Comparison of ENCODE assay signal across 20 mouse cellular contexts in the genomic region with DNA sequence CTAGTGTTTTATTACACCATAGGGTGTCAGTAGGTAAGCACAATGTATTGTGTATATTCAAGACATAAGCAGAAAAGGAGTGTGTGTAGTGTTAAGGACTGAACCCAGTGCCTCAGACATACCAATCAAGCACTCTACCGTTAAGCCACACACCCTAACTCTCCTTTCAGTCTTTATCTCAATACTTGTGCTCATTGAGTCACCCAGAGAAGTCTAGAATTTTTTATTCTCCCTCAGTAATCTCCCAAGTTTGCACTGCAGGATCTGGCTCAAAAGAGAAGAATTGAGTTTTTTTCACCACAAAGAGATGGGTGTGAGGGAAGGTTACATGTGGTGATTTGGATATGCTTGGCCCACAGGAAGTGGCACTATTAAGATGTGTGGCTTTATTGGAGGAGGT.
"Had no signal": no experiment of that assay in that cellular context is flagged by ENCODE, and none has a peak within 500 bp of the region (broad histone marks: within the 10 kb centered on the region; RNA-seq: fewer than 3 reads in every experiment).

No protein-coding gene starts in this region.

- H3K9me3 ChIP-seq: liver, embryonic 15.5 days; lung, embryonic 15.5 days; megakaryocyte, embryonic 14.5 days; midbrain, embryonic 10.5 days; midbrain, embryonic 12.5 days; neural tube, embryonic 13.5 days; neural tube, embryonic 15.5 days; stomach, embryonic 15.5 days had no signal

- H3K27ac ChIP-seq: liver, embryonic 15.5 days; lung, embryonic 15.5 days; macrophage; midbrain, embryonic 10.5 days; midbrain, embryonic 12.5 days; neural tube, embryonic 13.5 days; neural tube, embryonic 15.5 days; stomach, embryonic 15.5 days; stomach, postnatal 0 days had no signal

- H3K27me3 ChIP-seq: liver, embryonic 15.5 days; lung, embryonic 15.5 days; midbrain, embryonic 12.5 days; neural tube, embryonic 13.5 days; neural tube, embryonic 15.5 days; stomach, embryonic 15.5 days had no signal

- H3K9ac ChIP-seq: liver, embryonic 15.5 days; liver, postnatal 0 days; lung, embryonic 15.5 days; midbrain, embryonic 12.5 days; neural tube, embryonic 13.5 days; neural tube, embryonic 15.5 days; stomach, embryonic 15.5 days had no signal

- H3K36me3 ChIP-seq: liver, embryonic 15.5 days; lung, embryonic 15.5 days; midbrain, embryonic 10.5 days; midbrain, embryonic 12.5 days; neural tube, embryonic 13.5 days; neural tube, embryonic 15.5 days; stomach, embryonic 15.5 days had no signal

- H3K4me1 ChIP-seq: neural tube, embryonic 13.5 days; neural tube, embryonic 15.5 days; stomach, embryonic 15.5 days had no signal

- DNase-seq: liver, postnatal 0 days; lung, adult 2 months; lung, postnatal 14 days; lung, postnatal 36 days; midbrain, embryonic 14.5 days; right cerebral cortex, postnatal 14 days; thymus, adult 2 months; thymus, postnatal 14 days; thymus, postnatal 36 days had no signal

- H3K4me3 ChIP-seq: liver, embryonic 15.5 days; lung, embryonic 15.5 days; megakaryocyte, embryonic 14.5 days; midbrain, embryonic 10.5 days; midbrain, embryonic 12.5 days; myocyte; neural tube, embryonic 13.5 days; neural tube, embryonic 15.5 days; stomach, embryonic 15.5 days had no signal
